Mouse (Mus musculus): ENCODE measurements around the gene Nr2c2. TPM values are rescaled to one million over a fixed set of nuclear protein-coding genes. Genes with fewer than 3 reads are reported as not detected.
A peak's percentile ranks its signal among the peaks of the same experiment; 100 is the strongest.
"Not testable (repeated sequence)": the region's sequence is repeated elsewhere in the genome, so short reads cannot be mapped to it uniquely, and the experiment has no call there.

Gene Nr2c2
- polyA plus RNA-seq, 1 experiment from 2014 or later, result 32.7 TPM

DNA sequence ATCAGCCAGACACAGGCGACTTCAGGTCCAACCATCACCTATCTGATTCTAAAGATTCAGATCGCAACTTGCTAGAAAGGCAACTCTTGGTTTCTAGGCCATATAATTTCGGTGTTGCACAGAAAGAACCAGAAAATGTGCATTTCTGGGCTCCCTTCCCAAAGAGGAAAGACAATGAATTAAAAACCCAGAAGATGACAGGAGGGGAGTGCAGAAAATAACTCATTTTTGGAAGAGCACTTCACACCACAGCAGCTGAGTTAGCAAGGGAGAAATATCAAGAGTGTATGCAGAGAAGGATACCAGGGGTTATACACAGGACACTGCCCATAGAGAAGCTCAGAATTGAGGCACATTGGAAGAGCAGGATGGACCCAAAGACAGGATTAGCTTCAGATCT is 6.3 kb upstream of the Nr2c2 start:
- Histone ChIP-seq H3K27me3 (no peaks in the 10 kb centered on the region), H3K4me1 (peaks cover under 1% of the 10 kb centered on the region), H3K4me3 (no peak overlapping the region), H3K9me3 (no peaks in the 10 kb centered on the region), H3K4me2 (replicated peaks) (no peak overlapping the region), H3K9ac (replicated peaks) (no peak overlapping the region), H3K27ac (replicated peaks) (no peak overlapping the region), H3K36me3 (no peaks in the 10 kb centered on the region)
- 79% methylated on average over 3 of the region's 3 CpGs for WGBS
- no peak for ATAC-seq (ENCODE audit: low FRiP score, low read depth)

DNA sequence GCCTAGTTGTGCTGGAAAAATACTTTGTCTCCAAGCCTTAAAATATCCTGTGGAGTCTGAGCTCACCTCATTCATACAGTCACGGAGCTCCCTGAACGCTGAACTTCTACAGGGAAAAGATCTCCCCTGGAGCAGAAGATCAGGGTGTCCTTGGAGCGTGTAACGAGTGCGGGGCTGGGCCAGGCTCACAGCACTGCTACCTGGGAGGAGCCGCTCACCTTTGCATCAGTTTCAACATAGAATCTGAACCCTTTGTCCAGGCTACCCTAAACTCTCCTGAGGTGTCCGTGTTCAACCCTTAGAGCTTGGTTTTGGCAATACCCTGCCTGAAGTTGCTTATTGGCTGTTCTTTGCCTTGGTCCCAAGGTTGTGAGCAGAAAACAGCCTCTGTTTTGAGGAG is 2.0 kb upstream of the Nr2c2 start:
- not testable (repeated sequence) for H3K9me3 ChIP-seq; H3K4me2 ChIP-seq (replicated peaks); H3K27me3 ChIP-seq; H3K36me3 ChIP-seq; H3K27ac ChIP-seq (replicated peaks); H3K4me3 ChIP-seq; H3K9ac ChIP-seq (replicated peaks); ATAC-seq (ENCODE audit: low FRiP score, low read depth)
- peaks cover 15% of the 10 kb centered on the region for H3K4me1 ChIP-seq
- WGBS, result 87% methylated on average over 7 of the region's 7 CpGs

DNA sequence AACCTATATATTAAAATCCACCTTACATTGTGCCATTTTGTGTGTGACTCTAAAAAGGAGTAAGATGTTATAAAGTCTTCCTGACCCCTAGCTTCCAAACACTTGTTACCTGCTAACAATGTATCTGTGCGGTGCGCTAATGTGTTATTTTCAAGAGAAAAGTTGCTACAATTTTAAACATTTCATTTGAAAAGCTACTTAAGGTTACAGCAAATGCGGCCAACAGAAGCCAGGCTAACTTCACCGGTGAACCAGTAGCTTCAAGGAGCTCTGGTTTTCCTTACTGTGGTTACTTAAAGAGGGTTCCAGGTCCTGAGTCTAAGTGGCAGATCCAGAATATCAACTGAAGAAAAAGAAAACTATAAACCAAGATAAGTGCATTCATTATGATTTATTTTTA is 1.2 kb upstream of the Nr2c2 start:
- 92% methylated on average over 4 of the region's 4 CpGs for WGBS
- H3K36me3 ChIP-seq, result no peaks in the 10 kb centered on the region
- H3K4me3 ChIP-seq, result no peak overlapping the region
- H3K9me3 ChIP-seq, result no peaks in the 10 kb centered on the region
- no peak overlapping the region; the same call in 1 of the 2 replicates for H3K9ac ChIP-seq (replicated peaks)
- no peak for ATAC-seq (ENCODE audit: low FRiP score, low read depth)
- H3K27ac ChIP-seq (replicated peaks), result no peak overlapping the region; the same call in 1 of the 2 replicates
- no peaks in the 10 kb centered on the region for H3K27me3 ChIP-seq
- H3K4me2 ChIP-seq (replicated peaks), result peak overlapping the region; percentile 67
- H3K4me1 ChIP-seq, result peaks cover 23% of the 10 kb centered on the region

GRCm38 (mm10) chr6:92090497-92090896 is 693 bp upstream of the Nr2c2 start:
- peaks cover 28% of the 10 kb centered on the region for H3K4me1 ChIP-seq
- no peaks in the 10 kb centered on the region for H3K9me3 ChIP-seq
- H3K27ac ChIP-seq (replicated peaks), result peak overlapping the region; percentile 99
- peak overlapping the region; percentile 99 for H3K9ac ChIP-seq (replicated peaks)
- ATAC-seq (ENCODE audit: low FRiP score, low read depth), result no peak
- no peaks in the 10 kb centered on the region for H3K27me3 ChIP-seq
- WGBS, result under 1% methylated on average over 4 of the region's 4 CpGs
- no peaks in the 10 kb centered on the region for H3K36me3 ChIP-seq
- peak overlapping the region; percentile 98 for H3K4me3 ChIP-seq
- peak overlapping the region; percentile 67 for H3K4me2 ChIP-seq (replicated peaks)

DNA sequence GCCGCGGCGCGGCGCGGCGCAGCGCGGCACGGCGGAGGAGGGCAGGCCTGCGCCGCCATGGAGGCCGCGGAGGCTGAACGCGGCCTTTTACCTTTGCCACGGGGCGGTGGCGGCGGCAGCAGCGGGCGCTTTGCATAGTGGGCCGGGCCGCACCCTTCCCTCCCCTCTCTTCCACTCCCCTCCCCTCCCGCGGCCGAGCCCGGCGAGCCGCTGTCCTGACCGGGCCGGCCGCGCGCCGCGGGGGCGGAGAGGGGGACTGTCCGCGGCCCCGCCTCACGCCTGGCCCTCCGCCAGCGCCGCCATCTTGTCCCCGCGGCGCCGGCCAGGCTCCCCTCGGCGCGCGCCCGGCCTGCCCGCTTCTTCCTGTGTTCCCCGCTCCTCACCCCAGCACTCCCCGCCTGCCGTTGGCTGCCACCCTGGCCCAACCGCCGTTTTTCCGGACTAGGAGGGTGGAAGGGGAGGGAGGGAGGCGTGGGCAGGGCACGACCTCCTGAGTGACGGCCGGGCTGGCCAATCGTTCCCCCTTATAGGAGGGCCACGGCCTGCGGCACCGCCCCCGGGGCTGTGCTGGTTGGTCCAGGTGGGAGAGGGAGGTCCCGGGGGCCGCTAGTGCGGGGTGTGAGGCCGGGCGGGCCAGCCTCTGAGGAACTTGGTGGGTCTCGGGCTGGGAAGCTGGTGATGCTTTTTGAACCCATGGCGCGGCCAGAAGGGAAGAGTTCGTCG is 738 bp downstream of the Nr2c2 start:
- Histone ChIP-seq H3K4me1 (peaks cover 30% of the 10 kb centered on the region), H3K4me2 (replicated peaks) (peak overlapping the region; percentile 67), H3K9ac (replicated peaks) (peak overlapping the region; percentile 99), H3K9me3 (no peaks in the 10 kb centered on the region), H3K27me3 (no peaks in the 10 kb centered on the region), H3K27ac (replicated peaks) (peak overlapping the region; percentile 99), H3K4me3 (peak overlapping the region; percentile 98), H3K36me3 (no peaks in the 10 kb centered on the region)
- peak; percentile 99 for ATAC-seq (ENCODE audit: low FRiP score, low read depth)
- WGBS, result under 1% methylated on average over 60 of the region's 81 CpGs

DNA sequence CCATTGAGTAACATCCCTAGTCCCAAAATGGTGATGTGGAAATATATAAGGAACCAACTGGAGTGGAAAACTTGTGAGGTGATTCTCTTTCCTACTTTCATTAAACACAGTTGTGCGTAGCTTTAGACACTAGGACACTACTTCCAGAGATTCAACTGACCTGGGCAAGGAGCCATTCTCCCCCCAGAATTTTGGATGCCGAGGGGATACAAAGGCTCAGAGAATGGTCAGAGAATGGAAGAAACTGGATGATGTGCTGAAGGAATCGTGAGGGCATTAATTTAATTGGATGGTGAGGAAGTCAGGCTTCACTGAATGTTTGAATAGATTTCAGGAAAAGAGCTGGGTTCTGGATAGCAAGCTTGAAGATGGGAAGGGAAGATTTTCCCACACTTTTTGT is 1.5 kb downstream of the Nr2c2 start:
- Histone ChIP-seq H3K27me3 (no peaks in the 10 kb centered on the region), H3K4me3 (peak overlapping the region; percentile 98), H3K4me1 (peaks cover 30% of the 10 kb centered on the region), H3K9me3 (no peaks in the 10 kb centered on the region), H3K36me3 (no peaks in the 10 kb centered on the region), H3K9ac (replicated peaks) (peak overlapping the region; percentile 99), H3K27ac (replicated peaks) (peak overlapping the region; percentile 99), H3K4me2 (replicated peaks) (peak overlapping the region; percentile 67)
- 25% methylated on average over 3 of the region's 3 CpGs for WGBS
- no peak for ATAC-seq (ENCODE audit: low FRiP score, low read depth)

GRCm38 (mm10) chr6:92093869-92094268 is 2.7 kb downstream of the Nr2c2 start:
- WGBS, result 93% methylated on average over 2 of the region's 2 CpGs
- H3K36me3 ChIP-seq, result no peaks in the 10 kb centered on the region
- no peaks in the 10 kb centered on the region for H3K27me3 ChIP-seq
- no peak for ATAC-seq (ENCODE audit: low FRiP score, low read depth)
- H3K9me3 ChIP-seq, result no peaks in the 10 kb centered on the region
- no peak overlapping the region for H3K4me3 ChIP-seq
- no peak overlapping the region for H3K27ac ChIP-seq (replicated peaks)
- H3K9ac ChIP-seq (replicated peaks), result no peak overlapping the region
- no peak overlapping the region for H3K4me2 ChIP-seq (replicated peaks)
- peaks cover 30% of the 10 kb centered on the region for H3K4me1 ChIP-seq

- Histone ChIP-seq H3K4me3 (no peak overlapping the region), H3K27ac (replicated peaks) (no peak overlapping the region), H3K4me1 (0 out of 2 replicates have a peak, but pooled peaks cover 5% of the 10 kb centered on the region), H3K9ac (replicated peaks) (no peak overlapping the region), H3K9me3 (no peaks in the 10 kb centered on the region), H3K4me2 (replicated peaks) (no peak overlapping the region), H3K27me3 (no peaks in the 10 kb centered on the region), H3K36me3 (no peaks in the 10 kb centered on the region)
- no peak for ATAC-seq (ENCODE audit: low FRiP score, low read depth)
- 73% methylated on average over 2 of the region's 2 CpGs for WGBS
These were observed 9.6 kb downstream of the Nr2c2 start for GRCm38 (mm10) chr6:92100679-92101360.

DNA sequence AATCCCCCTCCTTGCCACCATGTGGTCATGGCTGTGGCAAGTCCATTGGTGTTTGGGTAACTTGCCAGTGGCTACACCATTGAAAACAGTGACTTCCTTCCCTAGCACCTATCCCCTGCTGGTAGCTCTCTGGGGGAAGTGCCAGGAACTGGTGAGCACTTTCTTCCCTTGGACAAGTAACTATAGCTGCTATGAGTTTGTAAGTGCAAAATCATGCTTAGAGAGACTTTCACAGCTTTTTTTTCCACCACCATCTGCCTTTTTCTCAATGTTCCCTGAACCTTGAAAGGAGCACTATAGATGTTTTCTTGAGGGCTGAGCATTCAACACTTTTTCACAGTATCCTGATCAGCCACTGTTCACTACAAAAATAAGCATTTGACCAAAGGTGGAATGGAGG is 33.4 kb downstream of the Nr2c2 start:
- Histone ChIP-seq H3K27ac (replicated peaks) (no peak overlapping the region), H3K4me2 (replicated peaks) (no peak overlapping the region), H3K9ac (replicated peaks) (no peak overlapping the region), H3K4me1 (no peaks in the 10 kb centered on the region), H3K27me3 (no peaks in the 10 kb centered on the region), H3K9me3 (no peaks in the 10 kb centered on the region), H3K4me3 (no peak overlapping the region), H3K36me3 (no peaks in the 10 kb centered on the region)
- no peak for ATAC-seq (ENCODE audit: low FRiP score, low read depth)

- Histone ChIP-seq H3K36me3 (no peaks in the 10 kb centered on the region), H3K27me3 (no peaks in the 10 kb centered on the region), H3K9me3 (no peaks in the 10 kb centered on the region), H3K4me3 (no peak overlapping the region), H3K4me2 (replicated peaks) (no peak overlapping the region), H3K4me1 (no peaks in the 10 kb centered on the region), H3K27ac (replicated peaks) (no peak overlapping the region), H3K9ac (replicated peaks) (no peak overlapping the region)
- ATAC-seq (ENCODE audit: low FRiP score, low read depth), result no peak
- 100% methylated on average over 1 of the region's 1 CpGs for WGBS
These were observed 35.8 kb downstream of the Nr2c2 start for GRCm38 (mm10) chr6:92126861-92127468.

- Histone ChIP-seq H3K4me1 (no peaks in the 10 kb centered on the region), H3K4me2 (replicated peaks) (no peak overlapping the region), H3K9ac (replicated peaks) (no peak overlapping the region), H3K4me3 (no peak overlapping the region), H3K27me3 (no peaks in the 10 kb centered on the region), H3K27ac (replicated peaks) (no peak overlapping the region), H3K9me3 (no peaks in the 10 kb centered on the region), H3K36me3 (no peaks in the 10 kb centered on the region)
- WGBS, result 91% methylated on average over 1 of the region's 1 CpGs
- no peak for ATAC-seq (ENCODE audit: low FRiP score, low read depth)
These were observed 40.3 kb downstream of the Nr2c2 start for GRCm38 (mm10) chr6:92131456-92131855.
